8 mouse cellular contexts compared by ENCODE assay signal in genomic region chr9:83727462-83728189, GRCm38 (mm10).
DNase-seq lines count a peak whose midpoint lies in the region; ATAC-seq lines count a peak whose summit lies in the region.

No protein-coding gene starts in this region.

- peak overlapping the region; percentile 27 for H3K4me3 ChIP-seq in intestine, embryonic 16.5 days (ENCODE audit: low read length)
- H3K4me3 ChIP-seq in midbrain, embryonic 10.5 days = peak overlapping the region; percentile 42

- 11% methylated on average over 14 of the region's 14 CpGs for WGBS in intestine, embryonic 16.5 days
- 13% methylated on average over 14 of the region's 14 CpGs for WGBS in midbrain, embryonic 10.5 days

- intact Hi-C loops in left cerebral cortex, postnatal 36 days (cut with DNase I) = loop anchor here (2.0 kb wide), 1 partner anchor 37 kb away; no protein-coding TSS in a partner anchor

- no peaks in the 10 kb centered on the region for H3K27me3 ChIP-seq in intestine, embryonic 16.5 days (replicated peaks; ENCODE audit: control insufficient read depth, insufficient read depth, low read length)
- H3K27me3 ChIP-seq in midbrain, embryonic 10.5 days (ENCODE audit: low read depth, poor library complexity, severe bottlenecking) = peaks cover 10% of the 10 kb centered on the region

- H3K4me2 ChIP-seq in intestine, embryonic 16.5 days (ENCODE audit: low read depth, low read length) = peak overlapping the region; percentile 46

- H3K9me3 ChIP-seq in intestine, embryonic 16.5 days (ENCODE audit: control insufficient read depth, low read length) = no peaks in the 10 kb centered on the region
- H3K9me3 ChIP-seq in midbrain, embryonic 10.5 days (replicated peaks) = no peaks in the 10 kb centered on the region

- no peak overlapping the region for H3K9ac ChIP-seq in intestine, embryonic 16.5 days (ENCODE audit: low read depth, low read length)

- ATAC-seq in intestine, embryonic 16.5 days = peak; percentile 89

- H3K27ac ChIP-seq in intestine, embryonic 16.5 days (ENCODE audit: low read length) = no peak overlapping the region
- no peak overlapping the region for H3K27ac ChIP-seq in midbrain, embryonic 10.5 days (replicated peaks)

- peak; percentile 7 for DNase-seq in 3134 (ENCODE audit: extremely low read depth, insufficient read length, low spot score)
- DNase-seq in adrenal gland, adult (ENCODE audit: inconsistent age in 2 of 2, low spot score in 1 of 2) = peak; percentile 69 to 83
- DNase-seq in embryo, embryonic 10.5 days (ENCODE audit: low spot score) = peak; percentile 91
- peak; percentile 28 for DNase-seq in gastrocnemius, postnatal 25 days
- peak; percentile 64 to 74 for DNase-seq in left cerebral cortex, postnatal 36 days (ENCODE audit: low spot score in 2 of 2)
- peak; percentile 73 for DNase-seq in midbrain, embryonic 10.5 days (ENCODE audit: low spot score)
- peak; percentile 40 for DNase-seq in skeletal muscle tissue, adult 2 months (ENCODE audit: low read depth, low spot score)

- no peaks in the 10 kb centered on the region for H3K36me3 ChIP-seq in intestine, embryonic 16.5 days (ENCODE audit: control insufficient read depth, insufficient read depth, low read length)
- no peaks in the 10 kb centered on the region for H3K36me3 ChIP-seq in midbrain, embryonic 10.5 days

- no peaks in the 10 kb centered on the region for H3K4me1 ChIP-seq in intestine, embryonic 16.5 days (ENCODE audit: control insufficient read depth, insufficient read depth, low read length)
- peaks cover 6% of the 10 kb centered on the region; the same call in 1 of the 2 replicates for H3K4me1 ChIP-seq in midbrain, embryonic 10.5 days

Comparison
In these comparisons a context has a peak if more than half of its experiments do, and no peak if none do; other contexts are left out.
1. DNase-seq: peak in every context shown above with its lines; median percentile 91 in embryo, embryonic 10.5 days; 76 in adrenal gland, adult; 73 in midbrain, embryonic 10.5 days; 69 in left cerebral cortex, postnatal 36 days; 40 in skeletal muscle tissue, adult 2 months; 28 in gastrocnemius, postnatal 25 days; 7 in 3134.